Mouse (Mus musculus) Patski (cell line): Measurements from ENCODE around the gene Akr1b8. TPM values are rescaled to one million over a fixed set of nuclear protein-coding genes. Genes with fewer than 3 reads are reported as not detected.
"Not testable (repeated sequence)": the region's sequence is repeated elsewhere in the genome, so short reads cannot be mapped to it uniquely, and the experiment has no call there.

Source experiments
- ATAC-seq: fragments of 100-300 bp; one replicate; pipeline ENCODE4 v1.8.0; 2021
- CTCF ChIA-PET: fragments of 350-600 bp; sonication (Branson Sonifier 250); formaldehyde crosslinking; loops from one replicate; lab custom pipeline; 2022; ENCODE audit warnings: inconsistent platforms; lab: Charles Lee
- POLR2A ChIA-PET: fragments of 350-600 bp; sonication (Branson Sonifier 250); formaldehyde crosslinking; loops from one replicate; lab custom pipeline; 2022; ENCODE audit warnings: antibody characterized with exemption, inconsistent platforms; lab: Charles Lee
- DNase-seq: peaks from one replicate; pipeline ENCODE4 v3.0.0-alpha.2; 2011; ENCODE audit warnings: low read depth, low spot score
- H3K27me3 ChIP-seq: fragments of 371-371 bp; one replicate; pipeline ENCODE4 v1.5.1; 2021
- CTCF ChIP-seq: fragments of 100-300 bp; IDR thresholded peaks from one replicate; pipeline ENCODE4 v1.5.1; 2021
- in situ Hi-C: fragments of 300-500 bp; cut with MboI; formaldehyde crosslinking; loops from 3 replicates; pipeline ENCODE4 v1.11.1; 2018; ENCODE audit warnings: low pct_unique_long_range_greater_than_20kb, mixed read lengths
- polyA plus RNA-seq: library from polyadenylated mRNA; unstranded; gene quantifications from one replicate; pipeline ENCODE4 v1.2.3, GENCODE M21; 2021

Gene Akr1b8
- polyA plus RNA-seq, 1 experiment from 2014 or later, result 125 TPM

- ChIA-PET CTCF (no interaction called here), POLR2A (no interaction called here)
- in situ Hi-C loops, result no loop called here
- TF ChIP-seq CTCF, result no peak
- no peak for ATAC-seq
- no peak for DNase-seq
- H3K27me3 ChIP-seq, result no peaks in the 10 kb centered on the region
Observed at GRCm38 (mm10) chr6:34388420-34389156, 34.7 kb downstream of the Akr1b8 start.

DNA sequence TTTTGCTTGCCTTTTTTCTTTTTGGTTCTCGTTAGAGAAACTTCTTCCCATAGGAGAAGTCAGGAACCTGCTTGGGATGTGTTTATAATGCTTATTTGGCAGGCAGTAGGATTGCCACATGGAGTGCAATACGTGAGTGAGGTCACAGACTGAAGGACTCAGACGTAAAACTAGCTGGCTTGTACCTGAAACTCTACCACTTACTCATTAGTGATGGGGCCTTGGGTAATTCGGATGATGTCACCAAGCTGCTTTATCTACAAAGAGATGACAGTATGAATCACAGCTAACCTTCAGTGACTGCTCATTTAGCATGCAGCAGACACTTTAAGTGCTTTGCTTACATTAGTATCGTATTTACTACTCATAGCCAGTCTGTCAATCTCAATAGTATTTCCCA lies 42.0 kb downstream of the Akr1b8 start:
- H3K27me3 ChIP-seq, result no peaks in the 10 kb centered on the region
- ATAC-seq (no peak), DNase-seq (no peak)
- CTCF ChIA-PET, result interaction anchor here (2.0 kb wide), 1 partner anchor 11 kb away, joined by 5 read pairs; no protein-coding TSS in a partner anchor
- in situ Hi-C loops, result loop anchor here (5.0 kb wide), 1 partner anchor 39 kb away; no protein-coding TSS in a partner anchor
- no peak for TF ChIP-seq CTCF
- POLR2A ChIA-PET, result no interaction called here

GRCm38 (mm10) chr6:34398431-34398830 lies 44.5 kb downstream of the Akr1b8 start:
- no peaks in the 10 kb centered on the region for H3K27me3 ChIP-seq
- CTCF ChIA-PET, result no interaction called here
- POLR2A ChIA-PET, result no interaction called here
- DNase-seq (no peak), ATAC-seq (no peak)
- in situ Hi-C loops, result loop anchor here (5.0 kb wide), 1 partner anchor 41 kb away; no protein-coding TSS in a partner anchor
- TF ChIP-seq CTCF, result no peak

GRCm38 (mm10) chr6:34399606-34400220 lies 45.8 kb downstream of the Akr1b8 start:
- CTCF ChIA-PET, result no interaction called here
- in situ Hi-C loops, result loop anchor here (5.0 kb wide), 2 partner anchors 42 to 43 kb away; no protein-coding TSS in a partner anchor
- no peak for TF ChIP-seq CTCF
- H3K27me3 ChIP-seq, result no peaks in the 10 kb centered on the region
- ATAC-seq, result no peak
- POLR2A ChIA-PET, result interaction anchor here (0.7 kb wide), 1 partner anchor 60 kb away, joined by 3 read pairs; no protein-coding TSS in a partner anchor
- no peak for DNase-seq

DNA sequence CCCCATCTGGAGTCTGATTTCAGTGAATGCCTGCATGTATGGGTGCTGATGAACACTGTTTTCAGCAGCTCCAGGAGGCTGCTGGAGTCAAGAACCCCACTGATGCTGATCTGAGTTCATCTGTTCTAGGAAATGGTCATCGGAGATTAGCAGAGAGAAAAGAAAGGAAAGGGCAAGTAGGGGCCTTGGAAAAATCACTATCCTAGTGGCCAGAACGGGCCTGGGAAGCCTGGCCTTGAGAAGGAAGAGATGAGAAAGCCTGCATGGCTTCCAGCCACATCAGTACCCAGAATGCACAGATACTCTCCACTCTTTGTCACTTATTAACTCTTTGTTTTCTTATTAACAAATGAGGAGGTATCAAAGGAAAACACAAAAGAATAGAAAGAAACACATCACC lies 46.8 kb downstream of the Akr1b8 start:
- ChIA-PET CTCF (no interaction called here), POLR2A (no interaction called here)
- H3K27me3 ChIP-seq, result no peaks in the 10 kb centered on the region
- in situ Hi-C loops, result loop anchor here (5.0 kb wide), 1 partner anchor 42 kb away; no protein-coding TSS in a partner anchor
- TF ChIP-seq CTCF, result no peak
- ATAC-seq (peak; percentile 67), DNase-seq (no peak)

- no peak for TF ChIP-seq CTCF
- in situ Hi-C loops, result no loop called here
- CTCF ChIA-PET, result interaction anchor here (1.4 to 2.0 kb wide), 3 partner anchors 11 to 36 kb away, joined by 3 to 5 read pairs (median 5); no protein-coding TSS in a partner anchor
- DNase-seq, result no peak
- POLR2A ChIA-PET, result no interaction called here
- no peak for ATAC-seq
- H3K27me3 ChIP-seq, result peaks cover 5% of the 10 kb centered on the region
Observed at GRCm38 (mm10) chr6:34406746-34407145, 52.8 kb downstream of the Akr1b8 start.

DNA sequence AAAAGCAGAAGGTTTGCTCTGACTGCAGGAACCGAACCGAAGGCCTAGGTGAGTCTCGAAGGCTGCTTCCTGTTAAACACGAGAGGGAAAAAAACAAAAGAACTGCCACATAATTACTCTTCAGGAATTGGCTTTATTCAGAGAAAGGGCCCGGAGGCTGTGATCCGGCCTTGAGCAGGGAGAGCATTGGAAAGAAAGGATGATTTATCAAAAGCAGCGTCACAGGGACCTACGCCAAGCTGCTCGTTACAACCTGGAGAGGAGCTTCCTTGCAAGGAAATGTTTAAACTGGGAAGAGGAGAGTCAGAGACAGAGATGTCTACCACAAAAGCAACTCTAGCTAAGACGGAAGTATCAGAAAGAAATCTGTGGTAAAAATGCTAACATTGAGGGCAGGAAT lies 53.5 kb downstream of the Akr1b8 start:
- DNase-seq (no peak), ATAC-seq (no peak)
- no peak for TF ChIP-seq CTCF
- ChIA-PET CTCF (interaction anchor here (1.4 to 1.7 kb wide), 2 partner anchors 11 to 12 kb away, joined by 3 to 5 read pairs; no protein-coding TSS in a partner anchor), POLR2A (no interaction called here)
- in situ Hi-C loops, result no loop called here
- H3K27me3 ChIP-seq, result peaks cover 5% of the 10 kb centered on the region

DNA sequence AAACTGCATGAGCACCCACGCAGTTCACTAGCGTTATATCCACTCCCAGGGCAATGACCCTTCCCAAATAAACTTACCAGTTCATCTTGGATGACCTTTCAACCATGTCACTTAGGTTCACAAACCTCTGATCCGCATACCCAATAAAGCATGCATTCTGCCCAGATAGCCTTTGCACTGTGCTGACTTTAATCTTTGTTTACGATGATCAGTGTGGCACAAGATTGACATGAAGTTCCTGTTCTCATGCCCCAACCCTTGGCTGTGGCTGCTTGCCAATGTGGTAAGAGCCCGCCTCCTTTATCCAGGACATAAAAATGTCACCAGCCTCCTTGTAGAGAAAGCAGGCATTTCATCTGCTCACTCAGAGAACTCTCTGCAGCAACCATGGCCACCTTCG lies 58.1 kb downstream of the Akr1b8 start, which contains the start of gene Akr1b7:
Gene Akr1b7 (plus strand): TSS at position 312 of the 400 bp plus-strand sequence.
- TF ChIP-seq CTCF, result no peak
- in situ Hi-C loops, result no loop called here
- DNase-seq (no peak), ATAC-seq (no peak)
- CTCF ChIA-PET, result no interaction called here
- POLR2A ChIA-PET, result no interaction called here
- H3K27me3 ChIP-seq, result peaks cover 5% of the 10 kb centered on the region

DNA sequence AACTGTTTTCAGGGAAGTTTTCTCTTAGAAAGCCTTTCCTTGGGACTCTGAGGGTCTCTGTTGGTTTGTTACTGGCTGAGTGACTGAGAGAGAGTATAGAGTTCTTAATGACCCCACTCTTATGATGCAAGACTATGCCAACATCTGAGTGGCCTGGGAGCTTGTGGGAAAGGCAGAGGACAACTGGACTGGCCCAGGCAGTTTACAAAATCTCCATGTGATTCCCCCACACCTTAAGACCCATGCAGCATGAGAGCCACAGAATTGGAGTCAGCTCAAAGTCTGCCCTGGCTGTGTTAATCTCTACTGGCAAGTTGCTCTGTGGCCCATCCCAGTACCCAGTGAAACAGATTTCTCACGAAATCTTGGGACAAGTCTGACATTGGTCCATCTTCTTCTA lies 58.8 kb downstream of the Akr1b8 start:
- in situ Hi-C loops, result no loop called here
- TF ChIP-seq CTCF, result no peak
- CTCF ChIA-PET, result no interaction called here
- ATAC-seq, result no peak
- H3K27me3 ChIP-seq, result peaks cover 5% of the 10 kb centered on the region
- no peak for DNase-seq
- POLR2A ChIA-PET, result no interaction called here

GRCm38 (mm10) chr6:34413386-34413785 lies 59.5 kb downstream of the Akr1b8 start:
- POLR2A ChIA-PET, ATAC-seq, H3K27me3 ChIP-seq, in situ Hi-C loops, DNase-seq, CTCF ChIA-PET: not testable (repeated sequence)

DNA sequence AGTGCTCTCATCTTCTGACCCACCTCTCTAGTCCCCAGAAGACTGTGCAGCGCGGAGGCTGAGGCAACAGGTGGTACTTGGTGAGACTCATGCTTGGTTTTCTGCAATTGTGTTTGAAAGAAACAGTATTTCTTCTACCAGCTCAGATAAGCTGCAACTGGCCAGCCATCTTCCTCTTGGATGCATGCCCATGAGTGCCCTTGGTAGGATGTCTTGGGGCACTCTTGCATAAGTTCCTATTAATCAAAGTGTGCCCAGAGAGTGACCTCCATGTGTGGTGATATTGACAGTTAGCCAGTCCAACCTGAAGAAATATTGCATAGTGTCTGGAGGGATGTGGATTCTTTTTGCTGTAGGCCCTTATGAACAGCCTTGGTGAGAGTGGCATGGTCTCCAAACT lies 62.6 kb downstream of the Akr1b8 start:
- CTCF ChIA-PET, result no interaction called here
- POLR2A ChIA-PET, result no interaction called here
- TF ChIP-seq CTCF, result no peak
- ATAC-seq, result no peak
- in situ Hi-C loops, result no loop called here
- DNase-seq, result no peak
- peaks cover 2% of the 10 kb centered on the region for H3K27me3 ChIP-seq

Other genes with a start within 250 kb of the Akr1b8 start
- 94.3 TPM for gene Slc35b4, start 177.0 kb upstream of the Akr1b8 start, polyA plus RNA-seq
- 287 TPM for gene Akr1b3, start 36.6 kb upstream of the Akr1b8 start, polyA plus RNA-seq
- 83.1 TPM for gene Akr1b10, start 30.1 kb downstream of the Akr1b8 start, polyA plus RNA-seq
- gene Akr1b7, start 58.2 kb downstream of the Akr1b8 start, polyA plus RNA-seq, result 4.6 TPM
- gene Bpgm, start 122.1 kb downstream of the Akr1b8 start, polyA plus RNA-seq, result 30.7 TPM
- 800 TPM for gene Cald1, start 244.4 kb downstream of the Akr1b8 start, polyA plus RNA-seq